Mouse (Mus musculus) cerebellum, adult 9-11 months (tissue): ENCODE data around the gene Psmb6.
"Not testable (repeated sequence)": the region's sequence is repeated elsewhere in the genome, so short reads cannot be mapped to it uniquely, and the experiment has no call there.

Source experiments
- DNase-seq: peaks from one replicate; pipeline ENCODE4 v3.0.0; 2022

Gene Psmb6

DNA sequence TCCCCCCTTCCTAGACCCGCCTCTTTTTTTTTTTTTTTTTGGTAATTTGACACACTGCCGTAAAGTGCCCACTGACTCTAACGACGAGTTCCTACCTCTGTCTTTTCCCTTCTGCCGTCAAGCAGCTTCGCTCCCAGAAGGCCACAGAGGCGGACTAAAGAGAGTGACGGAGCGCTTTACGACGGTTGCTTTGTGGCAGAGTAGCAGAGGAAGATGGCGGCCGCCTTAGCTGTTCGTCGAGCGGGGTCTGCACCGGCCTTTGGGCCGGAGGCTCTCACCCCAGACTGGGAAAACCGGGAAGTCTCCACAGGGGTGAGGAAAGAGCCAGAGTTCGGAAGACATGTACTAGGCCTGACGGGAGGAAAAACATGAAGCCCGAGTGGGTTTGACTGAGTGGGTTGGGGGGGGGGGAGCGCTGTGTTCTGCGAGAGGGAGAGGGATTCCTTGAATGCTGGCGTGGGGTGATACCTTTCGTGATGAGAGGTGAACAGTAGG, at the start of gene Psmb6:
Gene Psmb6 (plus strand): TSS at position 184 of the 495 bp plus-strand sequence.
- peak; percentile 96 for DNase-seq

DNA sequence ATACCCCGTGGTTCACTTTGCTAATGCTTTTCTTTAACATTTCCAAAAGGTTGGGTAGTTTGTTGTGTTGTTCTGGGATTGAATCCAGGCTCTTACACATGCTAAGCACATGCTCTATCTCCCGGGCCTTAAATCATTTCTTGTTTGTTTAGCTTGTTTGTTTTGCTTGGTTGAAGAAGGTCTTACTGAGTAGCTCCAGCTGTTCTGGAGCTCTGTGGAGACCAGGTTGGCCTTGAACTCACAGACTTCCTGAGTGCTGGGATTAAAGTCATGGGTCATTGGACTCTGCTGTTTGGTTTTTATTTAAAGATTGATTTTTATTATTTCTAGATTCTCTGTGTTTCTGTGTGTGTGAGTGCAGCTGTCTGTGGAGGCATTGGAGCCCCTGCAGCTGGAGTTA, 39.7 kb upstream of the Psmb6 start:
- DNase-seq = no peak

DNA sequence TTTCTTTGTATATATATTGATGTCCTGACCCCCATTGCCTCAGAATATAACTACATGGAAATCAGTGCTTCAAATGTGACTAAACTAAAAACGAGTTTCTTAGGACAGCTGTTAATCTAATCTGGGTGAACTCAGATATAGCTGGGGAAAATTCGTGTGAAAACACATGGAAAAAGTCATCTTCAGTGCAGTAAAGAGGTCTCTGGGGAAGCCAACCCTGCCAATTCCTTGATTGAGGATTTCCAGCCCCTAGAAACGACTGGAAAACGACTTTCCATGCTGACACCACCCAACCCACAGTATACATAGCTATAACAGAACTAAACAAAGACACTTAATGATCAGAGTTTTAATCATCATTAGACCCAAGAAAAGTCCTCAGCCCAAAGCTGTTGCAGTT, 37.4 kb upstream of the Psmb6 start:
- no peak for DNase-seq

DNA sequence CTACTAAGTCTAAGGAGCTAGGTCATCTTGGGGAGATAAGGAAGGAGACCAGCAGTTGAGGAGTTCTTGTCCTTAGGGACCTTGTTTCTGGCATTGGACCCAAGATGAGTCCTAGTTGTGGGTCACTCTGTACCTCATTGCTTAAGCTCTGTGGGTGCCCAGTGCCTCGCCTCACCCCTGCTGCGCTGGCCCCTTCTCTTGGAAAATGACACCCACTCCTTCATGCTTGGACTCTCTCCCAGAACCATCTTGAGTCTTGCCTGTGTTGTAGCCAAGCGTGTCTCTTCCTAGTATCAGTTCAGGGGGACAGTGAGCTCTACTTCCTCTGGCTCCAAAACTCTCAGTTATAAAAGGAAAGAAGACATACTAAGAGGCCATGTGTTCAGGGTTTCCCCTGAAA, 36.0 kb upstream of the Psmb6 start:
- no peak for DNase-seq

DNA sequence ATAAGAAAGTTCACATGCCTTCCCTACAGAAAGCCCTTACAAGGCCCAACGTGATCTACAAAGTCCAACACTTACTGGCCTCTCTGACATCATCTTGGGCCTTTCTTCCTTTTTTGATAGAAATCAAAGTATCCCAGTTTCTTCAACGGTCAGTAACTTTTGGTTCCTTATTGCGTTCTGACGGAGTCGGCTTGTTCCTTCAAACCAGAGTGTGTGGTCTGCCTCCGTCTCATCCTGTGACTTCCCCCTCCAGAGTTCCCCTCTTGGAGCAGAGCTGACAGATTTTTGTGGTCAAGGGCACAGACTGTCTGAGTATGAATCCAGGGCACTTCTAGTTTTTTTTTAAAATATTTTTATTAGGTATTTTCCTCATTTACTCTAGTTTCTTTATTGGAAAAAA, 35.5 kb upstream of the Psmb6 start:
- DNase-seq = no peak

DNA sequence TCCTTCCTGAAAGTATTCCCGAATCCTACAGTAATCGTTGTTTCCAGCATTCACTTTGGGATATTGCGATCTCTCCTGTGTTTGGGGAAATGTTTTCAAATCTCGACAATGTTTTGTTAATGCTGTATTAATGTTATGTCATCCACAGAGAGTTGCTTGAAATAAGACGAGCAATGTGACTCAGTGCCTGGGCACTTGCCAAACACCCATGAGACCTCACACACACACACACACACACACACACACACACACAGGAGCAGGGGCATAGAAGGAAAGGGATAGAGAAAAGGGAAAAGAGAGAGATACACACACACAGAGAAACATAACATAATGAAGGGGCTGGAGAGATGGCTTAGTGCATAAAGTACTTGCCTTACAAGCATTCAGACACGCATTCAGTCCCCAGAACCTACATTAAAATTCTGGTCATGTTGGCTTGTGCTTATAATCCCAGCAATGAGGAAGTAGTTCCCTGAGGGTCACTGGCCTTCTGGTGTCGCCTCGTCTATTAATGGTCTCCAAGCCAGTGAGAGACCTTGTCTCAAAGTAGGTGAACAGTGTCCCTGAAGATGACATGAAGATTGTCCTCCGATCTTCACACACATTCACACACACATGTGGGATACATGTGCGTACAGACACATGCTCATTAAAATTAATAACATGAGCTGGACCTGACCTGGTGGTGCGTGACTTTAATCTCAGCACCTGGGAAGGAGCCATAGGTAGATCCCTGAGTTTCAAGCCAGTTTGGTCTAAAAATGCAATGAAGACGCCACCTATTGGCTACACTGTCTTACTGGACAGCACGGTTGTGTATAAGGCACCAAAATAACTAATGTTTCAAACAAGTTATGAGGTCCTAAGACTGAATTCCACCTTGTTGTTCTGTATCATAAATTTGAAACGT, 25.3 kb upstream of the Psmb6 start:
- DNase-seq = no peak

DNA sequence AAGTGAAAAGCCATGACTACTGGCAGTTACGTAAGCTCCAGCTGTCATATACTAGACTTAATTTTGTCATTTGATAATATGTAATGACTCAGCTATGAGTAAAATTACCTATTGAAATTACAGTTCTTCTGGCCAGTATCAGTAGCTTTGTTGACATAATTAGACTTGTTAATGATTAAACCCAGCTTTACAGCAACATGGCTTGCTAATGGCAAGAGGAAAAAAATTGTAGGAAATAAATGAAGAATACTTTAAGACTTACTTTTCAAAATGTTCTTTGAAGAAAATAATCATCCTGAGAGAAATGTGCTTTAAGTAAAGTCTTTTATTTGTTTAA, 24.7 kb upstream of the Psmb6 start:
- no peak for DNase-seq

DNA sequence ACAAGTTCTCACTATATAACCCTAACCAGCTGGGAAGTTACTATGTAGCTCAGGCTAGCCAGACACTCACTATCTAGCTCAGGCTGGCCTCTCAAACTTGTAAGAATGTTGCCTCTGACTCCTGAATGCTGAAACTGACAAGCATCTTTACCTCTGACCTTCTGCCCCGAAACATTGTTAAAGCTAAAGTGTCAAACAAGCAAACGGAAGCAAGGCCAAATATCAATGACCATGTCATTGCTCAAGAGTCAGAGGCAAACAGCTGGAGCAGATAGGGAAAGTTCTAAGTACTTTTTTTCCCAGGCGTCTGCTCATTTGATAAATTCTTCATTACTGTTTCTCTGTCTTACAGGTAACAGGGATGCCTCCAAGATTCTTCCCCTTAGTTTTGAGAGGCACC, 23.1 kb upstream of the Psmb6 start:
- DNase-seq = no peak

DNA sequence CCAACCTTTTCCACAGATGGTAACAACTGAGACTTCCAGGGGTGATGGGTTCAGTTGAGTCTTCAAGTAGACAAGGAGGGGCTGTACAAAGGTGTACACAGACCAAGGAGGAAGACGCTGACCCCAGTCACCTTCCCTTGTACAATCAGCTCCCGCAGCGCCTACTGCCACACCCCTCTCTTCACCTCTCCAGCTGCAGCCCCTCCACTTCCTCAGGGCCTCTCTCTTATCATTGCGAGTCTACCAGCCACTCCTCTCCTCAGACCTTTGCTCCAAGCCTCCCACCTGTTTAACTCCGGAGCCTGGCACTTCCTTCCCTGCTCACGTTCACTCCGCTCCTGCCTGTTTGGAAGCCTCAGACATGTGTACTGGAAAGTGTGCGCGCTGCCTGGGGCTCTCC, 20.2 kb upstream of the Psmb6 start, which contains the start of gene Tm4sf5:
Gene Tm4sf5 (plus strand): TSS at position 275 of the 400 bp plus-strand sequence.
- DNase-seq = no peak

DNA sequence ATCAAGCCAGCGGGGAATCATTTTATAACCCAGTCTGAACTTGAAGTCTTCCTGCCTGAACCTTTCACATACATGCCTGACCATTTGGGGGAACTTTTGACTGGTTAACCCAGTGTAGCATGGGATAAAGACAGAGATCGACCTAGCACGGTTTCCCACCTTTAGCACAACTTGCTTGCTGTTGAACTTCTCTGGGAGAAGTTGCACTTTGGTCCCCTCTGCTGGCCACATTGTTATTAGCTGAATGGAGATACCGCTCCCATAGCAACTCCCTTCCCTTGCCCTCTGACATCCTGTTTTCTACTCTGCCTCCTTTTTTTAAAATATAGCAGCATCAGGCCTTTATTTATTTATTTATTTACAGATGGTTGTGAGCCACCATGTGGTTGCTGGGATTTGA, 18.8 kb upstream of the Psmb6 start:
- DNase-seq = no peak

DNA sequence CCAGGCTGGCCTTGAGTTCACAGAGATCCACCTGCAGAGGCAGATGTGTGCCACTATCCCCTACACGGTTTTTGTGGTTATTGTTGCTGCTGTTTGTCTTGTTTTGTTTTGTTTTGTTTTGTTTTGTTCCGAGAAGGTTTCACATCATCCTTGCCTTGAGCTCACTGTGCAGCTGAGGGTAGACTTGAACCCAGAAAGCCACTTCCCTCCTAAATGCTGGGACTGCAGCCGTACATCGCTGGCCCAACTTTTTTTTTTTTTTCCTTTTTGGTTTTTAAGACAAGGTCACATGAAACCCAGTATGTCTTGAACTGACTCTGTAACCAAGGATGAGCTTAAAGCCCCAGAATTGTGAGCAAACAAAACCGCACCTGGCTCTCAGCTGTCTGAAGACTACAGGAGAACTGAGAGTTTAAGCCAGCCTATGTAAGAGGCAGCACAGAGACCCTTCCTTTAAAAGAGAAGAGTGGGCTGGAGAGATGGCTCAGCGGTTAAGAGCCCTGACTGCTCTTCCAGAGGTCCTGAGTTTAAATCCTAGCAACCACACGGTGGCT, 18.1 kb upstream of the Psmb6 start:
- DNase-seq = no peak

DNA sequence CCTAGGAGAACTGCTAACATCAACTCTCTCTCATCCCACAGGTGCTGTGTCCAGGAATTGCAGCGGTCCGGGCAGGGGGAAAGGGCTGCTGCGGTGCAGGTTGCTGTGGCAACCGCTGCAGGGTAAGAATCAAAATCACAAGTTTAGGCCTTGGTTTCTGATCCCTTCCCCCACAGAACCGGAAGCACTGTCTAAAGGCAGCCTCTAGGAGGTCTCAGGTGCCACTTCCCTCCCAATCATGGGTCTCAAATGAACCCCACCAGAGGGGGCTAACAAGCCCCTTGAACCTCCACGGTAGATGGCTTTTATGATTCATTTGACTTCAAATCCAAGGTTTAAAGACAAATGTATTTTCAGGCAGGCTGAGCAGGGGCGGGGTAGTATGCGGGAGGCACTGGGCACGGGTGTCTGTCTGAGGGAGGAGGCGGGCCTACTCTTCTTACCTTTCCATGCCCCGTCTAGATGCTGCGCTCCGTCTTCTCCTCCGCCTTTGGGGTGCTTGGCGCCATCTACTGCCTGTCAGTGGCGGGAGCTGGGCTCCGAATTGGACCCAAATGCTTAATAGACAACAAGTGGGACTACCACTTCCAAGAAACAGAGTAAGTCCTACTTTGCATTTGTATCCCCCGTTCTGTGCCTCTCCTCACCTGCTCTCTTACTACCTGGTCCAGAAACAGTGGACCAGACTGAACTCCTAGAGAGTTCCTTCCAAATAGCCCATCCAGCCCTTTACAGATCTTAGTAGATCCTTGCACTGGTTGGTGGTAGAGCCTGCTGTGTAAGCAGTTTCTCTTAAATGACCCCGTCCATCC, 15.2 kb upstream of the Psmb6 start:
- peak; percentile 42 for DNase-seq

DNA sequence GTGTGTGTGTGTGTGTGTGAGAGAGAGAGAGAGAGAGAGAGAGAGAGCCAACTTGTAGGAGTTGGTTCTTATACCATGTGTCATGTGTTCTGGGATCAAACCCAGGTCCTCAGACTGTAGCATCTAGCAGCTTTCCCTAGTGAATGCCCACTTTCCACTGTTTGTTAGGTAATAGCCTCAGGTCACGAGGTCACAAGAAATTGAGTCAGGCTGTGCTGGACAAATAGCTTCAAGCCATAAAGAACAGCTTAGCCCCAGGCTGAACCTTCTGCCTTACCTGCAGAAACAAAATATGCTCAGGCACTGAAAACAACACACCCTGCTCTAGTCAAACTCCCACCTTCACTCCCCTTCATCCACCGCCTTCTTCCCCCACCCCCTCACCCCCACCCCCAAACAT, 13.9 kb upstream of the Psmb6 start:
- DNase-seq = no peak

DNA sequence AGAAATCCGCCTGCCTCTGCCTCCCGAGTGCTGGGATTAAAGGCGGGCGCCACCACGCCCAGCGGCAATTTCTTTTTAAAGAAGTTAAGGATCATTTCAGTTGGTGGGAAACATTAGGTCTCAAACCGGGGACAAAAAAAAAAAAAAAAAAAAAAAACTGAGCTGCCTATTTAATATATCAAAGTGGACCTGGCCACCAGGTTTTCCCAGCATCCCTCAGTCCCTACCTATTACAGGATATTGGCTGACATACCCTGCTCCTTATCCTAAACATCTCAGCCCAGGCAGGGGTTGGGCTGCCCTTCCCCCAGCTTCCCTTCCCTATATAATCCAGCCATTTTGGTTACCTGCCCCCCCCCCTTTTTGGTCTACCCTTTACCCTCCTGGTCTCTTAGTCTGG, 13.3 kb upstream of the Psmb6 start:
- DNase-seq = no peak

DNA sequence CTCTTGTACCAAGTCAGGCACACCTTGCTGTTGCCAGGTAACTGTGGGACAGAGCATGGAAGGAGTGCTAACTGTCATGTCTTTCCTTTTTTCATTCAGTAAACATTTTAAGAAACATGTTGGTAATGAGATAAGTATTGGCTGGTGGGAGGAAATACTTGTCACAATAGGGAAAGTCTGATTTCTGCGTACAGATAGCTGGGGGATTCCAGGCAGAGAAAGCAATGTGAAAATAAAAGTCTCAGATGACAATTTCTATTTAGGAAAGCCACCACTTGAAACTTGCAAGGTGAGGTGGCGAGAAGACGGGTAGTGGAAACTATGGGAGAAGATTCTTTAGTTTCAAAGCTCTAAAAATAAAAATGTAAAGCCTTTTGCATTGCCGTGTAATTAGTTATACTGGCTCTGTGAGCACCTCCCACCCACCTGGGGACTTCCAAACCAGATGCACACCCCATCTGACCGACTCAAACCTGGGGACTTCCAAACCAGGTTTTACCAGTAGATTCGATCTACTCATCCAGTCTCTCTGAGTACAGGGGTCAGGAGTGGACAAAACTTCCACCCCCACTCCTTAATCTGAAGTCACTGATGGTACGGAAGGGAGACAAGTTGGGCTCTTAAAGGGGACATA, 12.3 kb upstream of the Psmb6 start:
- no peak for DNase-seq

DNA sequence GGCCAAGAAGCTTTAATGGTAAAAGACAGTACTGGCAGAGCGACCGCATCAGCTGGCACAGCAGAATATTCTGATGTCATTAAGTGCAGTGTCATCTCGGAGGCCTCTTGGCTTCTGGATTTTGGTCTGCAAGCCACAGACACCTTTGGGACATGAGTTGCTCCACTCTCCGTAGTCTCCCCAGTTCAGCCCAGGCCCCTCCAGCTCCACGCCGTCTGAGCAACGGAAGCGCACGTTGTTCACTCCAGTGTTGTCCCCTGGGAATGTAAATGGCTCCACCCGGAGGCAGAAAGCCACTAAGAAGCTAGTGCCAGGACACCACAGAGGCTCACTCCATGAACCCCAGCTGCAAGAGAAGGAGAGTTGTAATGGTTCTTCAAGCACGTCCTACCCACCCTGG, 11.6 kb upstream of the Psmb6 start:
- DNase-seq = no peak

DNA sequence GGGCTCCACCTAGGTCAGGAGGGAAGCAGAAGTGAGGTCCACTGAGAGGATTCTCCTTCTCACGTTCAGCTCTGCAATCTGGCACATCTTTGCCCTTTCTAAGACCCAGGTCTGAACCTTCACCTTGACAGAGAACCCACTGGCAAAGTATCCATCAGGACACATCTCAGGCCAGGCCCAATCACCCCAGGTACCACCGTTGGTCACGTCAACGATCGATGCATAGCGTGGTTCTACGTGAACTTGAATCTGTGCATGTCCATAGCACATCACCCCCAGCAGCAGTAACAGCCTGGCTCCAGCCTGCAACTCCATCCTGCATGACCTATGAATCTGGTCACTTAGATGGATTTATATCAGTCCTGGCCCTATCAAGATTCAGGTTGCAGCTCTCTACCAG, 10.9 kb upstream of the Psmb6 start, which contains the start of gene Vmo1:
Gene Vmo1 (minus strand): TSS at position 329 of the 400 bp plus-strand sequence.
- DNase-seq = no peak

DNA sequence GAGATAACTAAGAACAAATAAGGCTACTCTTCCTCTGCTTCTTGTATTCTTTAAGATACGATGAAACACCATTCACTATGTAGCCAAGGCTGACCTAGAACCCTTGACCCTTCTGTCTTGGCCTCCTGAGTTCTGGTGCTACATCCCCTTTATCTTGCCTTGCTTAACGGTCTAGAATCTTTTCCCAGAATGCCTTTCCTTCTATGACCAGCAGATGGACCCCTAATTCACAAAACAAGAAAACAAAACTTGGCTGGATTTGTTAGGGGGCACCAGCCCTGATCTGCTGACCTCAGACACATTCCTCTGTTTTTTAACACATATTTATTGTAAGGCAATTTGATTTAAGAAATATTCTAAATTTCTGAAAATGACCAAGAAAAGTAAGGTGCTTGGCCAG, 8.8 kb upstream of the Psmb6 start:
- DNase-seq = no peak

DNA sequence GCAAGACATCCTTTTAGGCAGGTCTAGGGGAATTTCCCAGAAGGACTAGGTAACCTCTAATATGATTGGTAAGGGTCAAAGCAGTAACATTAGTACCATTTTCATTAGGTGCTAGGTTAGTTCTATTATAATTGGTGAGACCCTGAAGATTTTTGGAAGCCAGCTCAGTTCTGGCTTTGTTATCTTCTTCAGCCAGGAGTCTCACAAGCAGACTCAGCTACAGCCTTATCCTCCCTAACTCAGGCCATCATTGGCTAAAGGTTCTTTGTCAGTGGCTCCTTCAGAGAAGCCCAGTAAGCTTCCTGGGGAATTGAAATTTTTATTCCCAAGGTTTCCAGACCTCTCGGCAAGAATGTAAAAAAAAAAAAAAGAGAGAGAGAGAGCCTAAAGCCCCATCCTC, 6.7 kb upstream of the Psmb6 start:
- DNase-seq = no peak

DNA sequence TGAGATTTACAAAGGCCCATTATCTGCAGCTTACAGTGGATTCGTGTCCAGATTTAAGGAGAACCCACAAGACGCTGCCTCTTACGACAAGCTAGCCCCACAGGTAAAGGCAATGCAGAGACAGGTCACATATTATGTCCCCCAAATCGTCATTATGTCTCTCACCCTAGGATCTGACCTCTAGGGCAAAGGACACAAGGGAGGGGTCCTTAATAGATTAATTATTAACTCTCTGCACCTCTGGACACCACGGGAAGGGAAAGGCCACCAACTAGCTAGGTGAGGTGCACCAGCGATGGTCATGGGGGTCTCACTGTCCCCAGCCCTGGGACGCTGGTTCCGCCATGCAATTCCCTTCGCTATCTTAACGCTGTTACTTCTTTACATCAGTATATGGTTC, 6.2 kb upstream of the Psmb6 start, which contains the start of gene Gltpd2:
Gene Gltpd2 (plus strand): TSS at position 274 of the 400 bp plus-strand sequence.
- DNase-seq = no peak

DNA sequence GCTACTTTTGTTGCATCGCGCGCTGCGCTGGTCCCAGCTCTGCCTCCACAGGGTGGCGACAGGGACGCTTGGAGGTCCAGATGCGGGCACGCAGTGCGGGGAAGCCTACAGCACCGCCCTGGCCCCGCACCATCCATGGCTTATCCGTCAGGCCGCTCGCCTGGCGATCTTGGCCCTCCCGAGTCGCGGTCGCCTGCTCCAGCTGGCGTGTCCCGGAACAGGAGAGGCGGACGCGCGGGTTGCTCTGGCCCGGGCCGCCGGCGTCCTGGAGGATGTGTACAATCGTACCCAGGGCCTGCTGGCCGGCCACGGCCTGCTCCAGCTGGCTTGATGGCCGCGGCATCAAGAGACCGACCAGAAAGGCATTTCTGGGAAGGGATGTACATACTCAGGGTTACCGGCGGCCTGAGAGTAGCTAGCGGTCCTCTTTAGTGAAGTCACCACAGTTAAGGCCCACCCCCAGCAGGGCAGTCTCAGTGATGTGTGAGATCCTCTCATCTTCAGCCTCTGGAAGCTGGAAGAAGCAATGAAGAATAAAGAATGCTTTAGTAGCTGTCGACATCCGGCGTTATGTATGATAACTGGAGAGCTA, 4.9 kb upstream of the Psmb6 start:
- peak; percentile 41 for DNase-seq

DNA sequence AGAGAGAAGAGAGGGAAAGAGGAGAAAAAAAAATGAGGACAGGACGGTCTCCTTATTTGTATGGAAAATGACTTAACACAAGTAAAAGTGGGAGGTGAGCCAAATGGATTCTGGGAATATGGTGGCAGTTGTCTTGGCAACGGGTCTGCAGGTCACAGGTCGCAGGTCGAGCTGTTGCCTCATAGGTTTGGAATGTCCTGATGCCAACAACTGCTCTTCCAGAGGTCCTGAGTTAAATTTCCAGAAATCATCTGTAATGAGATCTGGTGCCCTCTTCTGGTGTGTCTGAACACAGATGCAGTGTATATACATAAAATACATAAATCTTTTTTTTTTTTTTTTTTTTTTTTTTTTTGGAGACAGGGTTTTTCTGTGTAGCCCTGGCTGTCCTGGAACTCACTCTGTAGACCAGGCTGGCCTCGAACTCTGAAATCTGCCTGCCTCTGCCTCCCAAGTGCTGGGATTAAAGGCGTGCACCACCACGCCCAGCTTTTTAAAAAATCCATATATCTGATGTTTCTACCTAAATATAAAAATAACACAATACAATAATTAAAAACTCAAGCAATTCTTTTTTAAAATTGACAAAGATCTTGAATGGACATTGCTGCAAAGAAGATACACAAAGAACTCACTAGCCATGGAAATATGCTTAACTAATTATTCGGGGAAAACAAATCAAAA, 1.7 kb upstream of the Psmb6 start:
- DNase-seq = not testable (repeated sequence)
